Mouse (Mus musculus) macrophage (primary cell): Measurements from ENCODE around the gene Dnaaf5. TPM values are rescaled to one million over a fixed set of nuclear protein-coding genes. Genes with fewer than 3 reads are reported as not detected.

Experiments
- H3K27ac ChIP-seq: fragments of 350-480 bp; formaldehyde crosslinking; 2 replicates; pipeline ENCODE4 v1.9.0; 2021
- H3K36me3 ChIP-seq: fragments of 350-480 bp; formaldehyde crosslinking; 2 replicates; pipeline ENCODE4 v1.9.0; 2021; ENCODE audit errors: inconsistent target
- H3K4me3 ChIP-seq: fragments of 350-480 bp; formaldehyde crosslinking; 2 replicates; pipeline ENCODE4 v1.9.0; 2021; ENCODE audit errors: inconsistent target
- H3K79me2 ChIP-seq: fragments of 350-480 bp; formaldehyde crosslinking; 2 replicates; pipeline ENCODE4 v1.9.0; 2021; ENCODE audit errors: inconsistent target
- WGBS: methylation state at CpG from one replicate; pipeline ENCODE4 v1.1.7; 2026; ENCODE audit warnings: inconsistent platforms; ENCODE audit not compliant: missing documents; 5-methylcytosine and 5-hydroxymethylcytosine counted together
- polyA plus RNA-seq: library from polyadenylated mRNA; stranded (reverse); fragments of 250-400 nt; gene quantifications from 3 replicates; pipeline ENCODE4 v1.2.4, GENCODE M21; 2018; ENCODE audit warnings: inconsistent platforms
- total RNA-seq, 78 experiments: library from RNA; depleted of rRNA; stranded (reverse); fragments of 250-400 nt; gene quantifications; 1 replicate in 9 of 78; 2 replicates in 24 of 78; 3 replicates in 43 of 78; 4 replicates in 2 of 78; pipeline ENCODE4 v1.2.4; 2018; ENCODE audit warnings: inconsistent platforms in 56 of 78

Gene Dnaaf5
- 10 to 100 TPM in 1 of 26 experiments, 1 to 10 TPM in 25; 1.3 to 11.7 (median 6.6) TPM for total RNA-seq (2018; cell fraction: chromatin; rRNA removed)
- total RNA-seq (2018; cell fraction: cytosol; rRNA removed): 1 to 10 TPM; 5.8 to 8.9 (median 7.7) TPM
- total RNA-seq (2018; cell fraction: nucleus; rRNA removed): 10 to 100 TPM in 1 of 26 experiments, 1 to 10 TPM in 25; 3.0 to 10.1 (median 6.3) TPM
- 6.4 to 10.6 TPM (median 7.0 TPM) in 3 replicates for polyA plus RNA-seq

DNA sequence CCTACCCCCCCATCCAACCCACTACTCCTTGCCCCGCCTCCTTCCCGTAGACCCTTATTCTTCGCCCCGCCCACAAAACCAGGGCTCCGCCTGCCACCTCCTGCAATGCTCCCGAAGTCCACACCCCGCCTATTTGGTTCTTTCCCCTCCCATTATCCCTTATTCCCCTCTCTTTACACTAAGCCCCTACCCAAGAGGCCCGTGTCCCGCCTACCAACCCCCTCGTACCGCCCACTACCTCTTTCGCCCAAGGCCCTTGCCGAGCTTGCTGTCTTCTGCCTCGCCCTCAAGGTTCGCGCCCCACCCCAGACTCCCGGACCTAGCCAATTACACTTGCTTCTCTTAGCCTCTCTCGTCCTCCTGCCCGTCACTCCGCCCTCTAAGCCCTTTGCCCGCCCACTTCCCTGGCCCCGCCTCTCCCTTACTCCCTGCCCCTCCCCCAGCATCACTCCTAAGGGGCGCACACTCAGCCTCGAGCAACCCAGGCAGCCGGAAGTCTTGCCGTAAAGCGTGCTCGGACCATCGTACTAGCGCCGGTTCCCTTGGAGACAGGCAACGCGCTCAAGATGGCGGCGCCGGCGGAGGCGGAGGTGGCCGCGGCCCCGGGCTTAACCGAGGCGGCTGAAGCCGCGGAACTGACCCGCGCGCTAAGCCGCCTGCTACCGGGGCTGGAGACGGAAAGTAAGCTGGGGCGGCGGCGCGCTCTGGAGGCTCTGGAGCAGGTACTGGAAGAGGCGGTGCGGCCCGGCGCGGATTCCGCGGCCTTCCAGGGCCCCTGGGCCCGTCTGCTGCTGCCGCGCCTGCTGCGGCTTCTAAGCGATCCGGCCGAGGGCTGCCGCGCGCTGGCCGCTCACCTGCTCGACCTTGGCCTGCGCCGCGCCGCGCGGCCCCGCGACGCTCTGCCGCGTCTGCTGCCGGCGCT, at the start of gene Dnaaf5, which contains the start of gene Prkar1b:
Gene Dnaaf5, plus strand, starts transcription at position 543 of the 922 bp plus-strand sequence.
Gene Prkar1b, minus strand, starts transcription at position 321 of the 922 bp plus-strand sequence.
- Histone ChIP-seq H3K4me3 (peak within 1 kb of the TSS; percentile 45), H3K27ac (peak within 1 kb of the TSS; percentile 59), H3K79me2 (no peaks in the 10 kb centered on the region), H3K36me3 (peaks cover 19% of the 10 kb centered on the region; the same call in 1 of the 2 replicates)
- under 1% methylated on average over 86 of the region's 87 CpGs for WGBS

DNA sequence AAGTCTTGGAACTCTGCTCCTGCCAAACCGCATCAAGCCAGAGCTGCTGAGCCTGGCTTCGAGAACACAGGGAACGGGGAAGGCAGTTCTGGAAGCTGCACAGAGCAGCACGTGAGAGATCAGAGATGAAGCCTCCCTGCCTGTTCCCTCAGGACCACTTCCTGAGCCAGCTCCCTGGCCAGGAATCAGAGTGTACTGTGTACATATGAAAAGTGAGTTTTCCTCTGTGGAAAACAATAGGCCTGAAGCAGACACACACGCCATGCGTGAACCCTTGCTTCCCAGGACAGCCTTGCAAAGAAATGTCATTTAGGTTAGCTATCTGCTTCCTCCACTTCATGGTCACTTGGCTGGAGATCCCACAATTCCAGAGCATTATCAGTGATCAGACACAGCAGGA, 48.2 kb upstream of the Dnaaf5 start:
- no peaks in the 10 kb centered on the region for H3K79me2 ChIP-seq
- H3K4me3 ChIP-seq: no peak overlapping the region
- no peak overlapping the region for H3K27ac ChIP-seq
- H3K36me3 ChIP-seq: no peaks in the 10 kb centered on the region
- 98% methylated on average over 6 of the region's 6 CpGs for WGBS

DNA sequence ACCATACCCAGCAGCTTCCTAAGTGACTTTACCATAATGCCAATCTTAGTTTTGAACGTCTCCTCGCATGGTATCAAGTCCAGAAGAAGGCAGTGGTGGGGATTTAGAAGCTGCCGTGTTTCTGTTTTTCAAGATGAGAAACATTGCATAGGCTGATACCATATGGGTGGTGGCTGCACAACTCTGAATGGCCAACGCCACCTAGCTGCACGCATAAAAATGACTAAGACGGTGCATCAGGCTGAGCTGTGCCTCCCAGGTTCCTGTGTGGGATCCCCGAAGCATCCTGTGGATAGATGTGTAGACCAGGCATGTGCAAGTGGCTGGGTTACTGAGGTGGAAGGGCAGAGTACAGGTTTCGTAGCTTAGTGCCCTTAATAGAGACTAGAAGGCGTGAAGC, 42.2 kb upstream of the Dnaaf5 start:
- H3K36me3 ChIP-seq: no peaks in the 10 kb centered on the region
- no peak overlapping the region for H3K27ac ChIP-seq
- no peaks in the 10 kb centered on the region for H3K79me2 ChIP-seq
- H3K4me3 ChIP-seq: no peak overlapping the region
- WGBS: 45% methylated on average over 9 of the region's 9 CpGs

DNA sequence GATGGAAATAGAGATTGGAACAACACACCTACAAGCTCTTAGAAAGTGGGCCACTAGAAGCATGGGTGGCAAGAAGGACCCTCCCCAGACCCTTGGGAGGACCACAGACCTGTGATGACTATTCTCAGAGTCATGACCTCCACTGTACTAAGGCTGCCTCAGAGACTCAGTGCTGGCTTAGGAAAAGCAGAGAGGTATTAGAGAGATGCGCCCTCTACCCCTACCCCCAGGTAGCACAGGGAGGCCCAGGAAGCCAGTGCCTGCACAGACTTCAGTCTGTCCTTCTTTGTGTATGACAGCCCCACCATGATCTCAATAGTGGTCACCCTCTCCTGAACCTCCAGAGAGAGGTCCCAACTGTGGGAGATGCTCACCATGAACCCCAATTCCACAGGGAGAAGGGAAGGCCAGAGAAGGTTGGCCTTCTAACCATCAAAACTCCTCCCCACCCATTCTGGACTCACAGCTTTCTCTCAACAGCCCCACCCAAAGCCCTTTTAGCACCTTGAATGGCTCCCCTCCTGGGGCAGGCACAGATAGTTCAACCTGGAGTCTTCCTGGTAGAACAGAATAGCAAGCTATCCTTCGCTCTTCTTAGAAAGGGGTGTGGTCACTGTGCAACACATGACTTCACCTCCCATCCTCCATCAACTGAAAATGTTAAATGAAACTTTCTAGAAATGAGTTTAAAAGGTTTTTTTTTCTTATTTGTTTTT, 39.7 kb upstream of the Dnaaf5 start:
- no peak overlapping the region for H3K4me3 ChIP-seq
- no peak overlapping the region for H3K27ac ChIP-seq
- H3K36me3 ChIP-seq: no peaks in the 10 kb centered on the region
- no peaks in the 10 kb centered on the region for H3K79me2 ChIP-seq
- 88% methylated on average over 2 of the region's 2 CpGs for WGBS

DNA sequence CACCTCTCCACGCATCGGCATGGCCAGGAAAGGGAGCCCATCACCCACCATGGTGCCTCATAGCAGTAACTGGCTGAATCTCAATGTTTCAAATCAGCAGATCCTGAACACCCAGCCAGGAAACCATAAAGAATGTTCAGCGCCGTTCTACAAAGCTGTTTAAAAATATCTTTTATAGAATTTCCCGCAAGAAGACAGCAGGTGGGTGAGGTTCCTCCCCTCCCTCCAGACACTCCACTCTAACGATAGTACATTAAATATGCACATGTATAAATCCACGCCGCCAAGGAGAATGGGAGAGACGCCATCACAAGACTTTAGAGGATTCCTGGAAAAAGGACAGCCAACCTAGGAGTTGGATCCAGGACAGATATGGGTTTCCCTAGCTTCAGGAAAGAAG, 38.0 kb upstream of the Dnaaf5 start:
- 34% methylated on average over 9 of the region's 9 CpGs for WGBS
- Histone ChIP-seq H3K79me2 (no peaks in the 10 kb centered on the region), H3K27ac (no peak overlapping the region), H3K36me3 (no peaks in the 10 kb centered on the region), H3K4me3 (no peak overlapping the region)

DNA sequence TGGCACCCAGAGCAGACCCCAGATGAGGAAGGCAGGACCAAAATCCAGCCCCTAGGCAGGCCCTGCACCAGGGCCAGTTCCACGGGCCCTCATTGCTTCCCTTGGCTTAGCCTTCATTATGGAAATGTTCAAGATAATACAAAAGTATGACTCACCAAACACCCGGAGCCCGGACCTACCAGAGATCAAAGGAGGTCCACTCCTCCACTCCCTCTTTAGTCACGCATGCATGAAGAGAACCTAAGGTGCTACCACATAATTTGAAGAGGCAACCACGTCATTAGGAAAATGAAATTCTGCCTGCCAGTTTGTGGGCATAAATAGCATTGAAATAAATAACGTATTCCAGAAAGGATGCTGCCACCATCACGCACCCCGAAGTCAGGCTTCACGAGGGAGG, 37.6 kb upstream of the Dnaaf5 start:
- WGBS: 88% methylated on average over 9 of the region's 9 CpGs
- Histone ChIP-seq H3K4me3 (no peak overlapping the region), H3K79me2 (no peaks in the 10 kb centered on the region), H3K27ac (no peak overlapping the region), H3K36me3 (no peaks in the 10 kb centered on the region)

DNA sequence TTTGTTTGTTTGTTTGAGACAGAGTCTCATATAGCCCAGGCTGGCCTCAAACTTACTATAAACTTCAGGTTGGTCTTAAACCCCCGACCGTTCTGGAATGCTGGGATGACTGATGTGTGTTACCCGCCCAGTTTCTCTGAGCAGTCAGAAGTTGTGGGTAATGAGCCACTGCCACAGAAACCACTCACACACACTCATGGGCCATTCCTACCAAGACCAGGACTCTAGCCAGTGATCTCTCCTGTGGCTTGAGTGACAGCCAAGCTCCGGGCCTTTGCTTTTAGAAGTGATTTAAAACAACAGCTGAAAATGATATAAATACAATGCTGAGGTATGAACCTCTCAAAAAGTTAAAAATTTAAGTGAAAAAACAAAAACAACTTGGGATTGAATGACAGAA, 35.1 kb upstream of the Dnaaf5 start:
- Histone ChIP-seq H3K4me3 (no peak overlapping the region), H3K27ac (no peak overlapping the region), H3K79me2 (no peaks in the 10 kb centered on the region), H3K36me3 (no peaks in the 10 kb centered on the region)
- WGBS: 52% methylated on average over 4 of the region's 4 CpGs

DNA sequence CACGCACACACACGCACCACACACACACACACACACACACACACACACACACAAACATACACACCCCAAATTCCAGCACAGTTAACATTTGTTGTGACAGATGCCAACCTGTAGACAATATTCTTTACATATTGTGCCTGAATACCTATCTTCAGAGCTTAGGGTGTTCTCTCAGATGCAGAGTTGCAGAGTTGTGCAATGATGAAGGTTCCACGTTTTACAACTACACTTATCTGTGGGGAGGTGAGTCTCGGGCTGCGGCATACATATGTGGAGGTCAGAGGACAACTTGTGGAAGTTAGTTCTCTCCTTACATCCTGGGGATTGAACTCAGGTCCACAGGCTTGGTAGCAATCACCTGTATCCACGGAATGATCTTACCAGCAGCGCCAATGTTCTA, 34.5 kb upstream of the Dnaaf5 start:
- H3K27ac ChIP-seq: no peak overlapping the region
- no peak overlapping the region for H3K4me3 ChIP-seq
- H3K79me2 ChIP-seq: no peaks in the 10 kb centered on the region
- WGBS: 90% methylated on average over 7 of the region's 7 CpGs
- H3K36me3 ChIP-seq: no peaks in the 10 kb centered on the region

DNA sequence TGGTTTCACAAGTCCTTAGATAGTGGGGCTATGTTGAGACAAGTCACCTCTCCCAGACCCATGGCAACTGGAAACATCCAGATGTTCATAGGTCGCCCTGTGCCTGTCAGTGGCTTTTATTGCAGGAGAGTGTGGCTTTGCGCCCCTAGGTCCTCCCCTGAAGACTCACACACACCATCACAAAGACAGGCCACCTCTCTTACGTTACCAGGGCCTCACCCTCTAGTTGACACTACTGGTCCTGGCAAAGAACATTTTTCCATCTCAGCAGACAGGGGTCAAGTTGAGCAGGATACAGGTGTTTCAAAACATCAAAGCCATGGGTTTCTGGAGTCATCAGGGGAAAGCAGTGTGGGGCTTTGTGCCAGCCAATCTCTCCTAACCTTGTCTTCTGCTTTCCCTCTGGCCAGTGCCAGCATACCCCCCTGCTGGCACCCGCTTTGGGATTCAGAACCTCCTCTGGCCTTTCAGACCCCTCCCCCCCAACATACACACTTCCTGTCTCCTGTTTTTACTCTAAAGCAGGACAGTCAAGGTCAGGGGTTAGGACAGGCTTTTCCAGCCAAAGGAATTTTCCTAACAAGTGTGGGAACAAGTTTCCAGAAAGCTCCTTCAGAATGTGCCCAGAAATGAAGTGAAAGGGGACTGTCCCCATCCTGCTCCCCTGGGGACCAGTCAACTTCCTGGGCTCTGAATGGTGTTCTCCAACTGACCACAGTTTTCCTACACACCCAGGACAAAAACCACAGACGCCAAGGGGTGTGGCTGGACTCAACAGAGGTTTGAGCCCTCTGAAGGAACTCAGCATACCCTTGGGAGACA, 31.7 kb upstream of the Dnaaf5 start:
- Histone ChIP-seq H3K79me2 (no peaks in the 10 kb centered on the region), H3K27ac (no peak overlapping the region), H3K36me3 (no peaks in the 10 kb centered on the region), H3K4me3 (no peak overlapping the region)
- 71% methylated on average over 5 of the region's 5 CpGs for WGBS

DNA sequence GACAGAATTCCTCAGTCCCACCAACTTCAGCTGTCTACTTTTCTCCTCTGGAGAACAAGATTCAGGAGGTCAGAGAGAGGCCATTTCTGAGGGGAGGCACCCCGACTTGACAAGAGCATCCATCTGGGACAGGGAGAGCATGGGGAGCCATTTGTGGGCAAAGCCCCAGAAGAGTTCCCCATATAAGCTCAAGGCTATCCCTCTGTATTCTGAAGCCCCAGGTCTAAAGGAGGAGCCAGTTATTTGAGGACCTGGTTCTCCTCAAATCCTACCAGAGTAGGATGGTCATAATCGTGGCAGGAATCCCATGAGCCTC, 31.1 kb upstream of the Dnaaf5 start:
- Histone ChIP-seq H3K4me3 (no peak overlapping the region), H3K27ac (no peak overlapping the region), H3K36me3 (no peaks in the 10 kb centered on the region), H3K79me2 (no peaks in the 10 kb centered on the region)
- 69% methylated on average over 2 of the region's 2 CpGs for WGBS

DNA sequence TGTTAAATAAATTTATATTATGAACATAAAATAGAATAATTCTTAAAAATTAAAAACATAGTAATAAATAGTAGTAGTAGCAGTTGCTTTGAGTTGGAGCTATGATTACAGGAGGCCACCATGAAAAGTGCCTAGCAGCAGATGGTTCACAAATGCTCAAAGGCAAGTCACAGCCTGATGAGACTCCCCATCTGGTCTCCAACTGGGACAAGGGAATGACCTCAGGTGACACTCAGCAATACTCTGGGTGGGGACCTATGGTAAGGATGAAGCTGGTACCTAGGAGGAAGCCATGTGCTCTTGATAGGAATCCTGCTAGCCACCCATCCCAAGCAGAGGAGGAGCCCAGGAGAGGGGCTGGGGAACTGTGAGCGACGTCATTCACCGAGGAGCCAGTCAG, 24.3 kb upstream of the Dnaaf5 start:
- 91% methylated on average over 3 of the region's 3 CpGs for WGBS
- Histone ChIP-seq H3K79me2 (no peaks in the 10 kb centered on the region), H3K4me3 (no peak overlapping the region), H3K36me3 (no peaks in the 10 kb centered on the region), H3K27ac (no peak overlapping the region)

DNA sequence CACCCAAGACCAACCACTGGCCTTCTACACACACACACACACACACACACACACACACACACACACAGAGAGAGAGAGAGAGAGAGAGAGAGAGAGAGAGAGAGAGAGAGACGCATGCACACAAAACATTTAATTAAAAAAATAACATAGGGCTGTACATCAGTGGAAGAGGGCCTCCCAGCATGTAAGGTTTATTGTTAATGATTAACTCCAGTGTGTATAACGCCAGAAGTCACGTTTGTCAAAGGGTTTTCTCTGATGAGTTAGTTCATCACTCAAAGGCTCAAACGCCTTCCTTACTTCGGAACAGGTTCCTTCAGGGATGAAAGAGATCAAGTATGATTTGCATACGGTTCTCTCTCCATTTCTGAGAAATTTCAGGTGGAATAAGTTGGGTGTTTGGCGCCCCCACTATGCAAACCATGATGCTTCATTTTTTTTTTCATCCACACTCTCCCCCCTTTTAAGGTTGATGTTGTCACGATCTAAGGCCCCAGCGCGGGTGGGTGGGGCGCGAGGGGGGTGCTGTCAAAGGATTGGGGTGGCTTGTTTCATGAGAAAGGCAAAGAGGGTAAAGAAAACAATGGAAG, 21.5 kb upstream of the Dnaaf5 start:
- H3K36me3 ChIP-seq: no peaks in the 10 kb centered on the region
- H3K4me3 ChIP-seq: no peak overlapping the region
- no peaks in the 10 kb centered on the region for H3K79me2 ChIP-seq
- H3K27ac ChIP-seq: no peak overlapping the region
- WGBS: 70% methylated on average over 9 of the region's 12 CpGs

DNA sequence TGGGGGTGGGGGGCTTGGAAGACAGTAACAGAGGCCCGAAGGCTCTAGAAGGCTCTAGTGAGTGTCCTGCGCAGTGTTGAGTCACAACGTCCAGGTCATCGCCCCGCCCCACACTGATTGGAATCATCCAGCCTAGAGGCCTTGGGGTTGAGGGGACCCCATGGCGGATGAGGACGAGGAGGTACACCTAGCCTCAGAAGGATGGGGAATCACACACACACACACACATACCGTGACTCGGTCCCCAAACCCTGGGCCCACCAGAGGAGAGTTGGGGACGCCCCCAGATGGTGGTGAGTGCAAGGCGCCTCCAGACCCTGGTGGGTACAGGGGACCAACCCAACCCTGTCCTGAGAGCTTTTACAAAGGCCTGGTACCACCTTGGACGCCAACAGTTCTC, 20.9 kb upstream of the Dnaaf5 start:
- Histone ChIP-seq H3K4me3 (no peak overlapping the region), H3K36me3 (no peaks in the 10 kb centered on the region), H3K79me2 (no peaks in the 10 kb centered on the region), H3K27ac (no peak overlapping the region)
- 63% methylated on average over 12 of the region's 12 CpGs for WGBS

DNA sequence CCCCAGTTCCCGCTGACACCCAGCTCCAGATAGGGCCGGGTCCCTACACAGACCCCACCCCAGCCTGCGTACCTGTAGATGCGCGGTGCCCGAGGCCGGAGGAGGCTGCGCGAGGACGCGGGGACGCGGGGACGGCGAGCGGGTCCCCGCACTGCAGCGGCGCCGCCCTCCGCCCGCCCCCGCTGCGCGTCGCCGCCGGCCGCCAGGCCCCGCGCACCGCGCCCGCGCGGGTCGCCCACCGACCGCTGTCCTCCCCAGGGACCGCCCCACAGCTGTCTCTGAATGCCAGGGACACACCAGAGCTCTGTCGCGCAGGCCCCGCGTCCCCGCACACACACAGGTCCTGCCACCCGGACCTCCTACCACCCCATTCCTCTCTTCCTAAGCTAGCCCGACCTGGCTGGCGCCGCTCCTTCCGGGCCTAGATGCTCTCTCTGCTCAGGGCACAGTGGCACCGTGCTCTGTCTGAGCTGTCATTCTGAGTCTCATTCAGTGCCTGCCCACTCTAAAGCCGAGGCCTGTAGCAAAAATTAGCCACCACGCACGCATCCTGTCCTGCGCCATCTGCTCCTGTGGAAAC, 20.4 kb upstream of the Dnaaf5 start:
- no peaks in the 10 kb centered on the region for H3K79me2 ChIP-seq
- H3K4me3 ChIP-seq: no peak overlapping the region
- WGBS: 7% methylated on average over 52 of the region's 55 CpGs
- H3K36me3 ChIP-seq: no peaks in the 10 kb centered on the region
- H3K27ac ChIP-seq: no peak overlapping the region
